Mouse (Mus musculus) embryonic facial prominence, embryonic 14.5 days (tissue): Measurements from ENCODE around the gene Abcb11. TPM values are rescaled to one million over a fixed set of nuclear protein-coding genes. Genes with fewer than 3 reads are reported as not detected.

ENCODE experiments used
- ATAC-seq: fragments of 200-750 bp; cut with Nextera tagmentation; 2 replicates; pipeline ENCODE4 v1.8.0; 2017; ENCODE audit warnings: low read depth, moderate number of reproducible peaks, moderate TSS enrichment
- DNase-seq: peaks from one replicate; pipeline ENCODE4 v3.0.0-alpha.2; 2015; ENCODE audit warnings: low spot score
- H3K27ac ChIP-seq: fragments of 300-500 bp; sonication (generic); replicated peaks from 2 replicates; pipeline ENCODE4 v1.5.1; 2014; ENCODE audit warnings: low read depth, mild to moderate bottlenecking, low read length, moderate library complexity
- H3K27me3 ChIP-seq: fragments of 300-500 bp; sonication (generic); replicated peaks from 2 replicates; pipeline ENCODE4 v1.6.1; 2014; ENCODE audit warnings: low read length; ENCODE audit not compliant: control insufficient read depth, insufficient read depth
- H3K36me3 ChIP-seq: fragments of 300-500 bp; sonication (generic); 2 replicates; pipeline ENCODE4 v1.6.1; 2014; ENCODE audit warnings: low read length, mixed read lengths; ENCODE audit not compliant: control insufficient read depth, insufficient read depth
- H3K4me1 ChIP-seq: fragments of 300-500 bp; sonication (generic); 2 replicates; pipeline ENCODE4 v1.6.1; 2014; ENCODE audit warnings: antibody characterized with exemption, low read length; ENCODE audit not compliant: control insufficient read depth, insufficient read depth
- H3K4me2 ChIP-seq: fragments of 300-500 bp; sonication (generic); 2 replicates; pipeline ENCODE4 v1.6.1; 2014; ENCODE audit warnings: low read depth, mild to moderate bottlenecking, low read length, moderate library complexity, mixed read lengths
- H3K4me3 ChIP-seq: fragments of 300-500 bp; sonication (generic); 2 replicates; pipeline ENCODE4 v1.5.1; 2014; ENCODE audit warnings: low read depth, mild to moderate bottlenecking, low read length
- H3K9ac ChIP-seq: fragments of 300-500 bp; sonication (generic); 2 replicates; pipeline ENCODE4 v1.6.1; 2014; ENCODE audit warnings: low read depth, mild to moderate bottlenecking, low read length, moderate library complexity, mixed read lengths
- H3K9me3 ChIP-seq: fragments of 300-500 bp; sonication (generic); 2 replicates; pipeline ENCODE4 v1.6.1; 2016; ENCODE audit warnings: low read length; ENCODE audit not compliant: control insufficient read depth
- WGBS: fragments of 180-500 bp; shearing (Covaris S2); extraction: QIAGEN DNeasy Blood & Tissue Kit; methylation state at CpG from one replicate; pipeline ENCODE4 v1.1.7; 2014; 5-methylcytosine and 5-hydroxymethylcytosine counted together
- polyA plus RNA-seq: library from polyadenylated mRNA; unstranded; fragments of >200 nt; fragmentation: Nextera tagmentation; extraction: Ambion mirVana; gene quantifications from 2 replicates; pipeline ENCODE4 v1.2.1, GENCODE M21; 2014

Gene Abcb11
- polyA plus RNA-seq, 1 experiment from 2014 or later, result not detected

DNA sequence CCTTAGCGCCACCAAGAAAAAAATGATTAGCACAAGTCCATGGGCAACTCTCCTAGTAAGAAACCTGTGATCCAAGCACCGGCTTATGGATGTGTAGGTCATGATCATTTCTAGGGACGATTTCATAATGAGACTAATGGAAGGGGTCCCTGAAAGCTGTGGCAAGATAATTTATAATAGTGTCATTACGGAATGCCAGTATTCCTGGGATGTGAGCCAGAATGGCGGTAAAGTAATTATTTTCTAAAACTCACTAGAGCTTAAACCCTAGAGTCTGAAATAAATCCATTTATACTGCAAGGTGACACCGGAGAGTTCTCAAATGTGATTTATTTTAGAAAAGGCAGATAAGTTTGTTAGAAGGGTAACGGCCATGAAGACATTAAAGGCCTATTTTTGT, 127.2 kb downstream of the Abcb11 start:
- Histone ChIP-seq H3K9me3 (no peaks in the 10 kb centered on the region), H3K4me3 (no peak overlapping the region), H3K27me3 (no peaks in the 10 kb centered on the region), H3K4me1 (no peaks in the 10 kb centered on the region), H3K27ac (no peak overlapping the region), H3K4me2 (no peak overlapping the region), H3K9ac (no peak overlapping the region), H3K36me3 (no peaks in the 10 kb centered on the region)
- peak; percentile 34 for DNase-seq
- ATAC-seq, result no peak
- 68% methylated on average over 7 of the region's 7 CpGs for WGBS

DNA sequence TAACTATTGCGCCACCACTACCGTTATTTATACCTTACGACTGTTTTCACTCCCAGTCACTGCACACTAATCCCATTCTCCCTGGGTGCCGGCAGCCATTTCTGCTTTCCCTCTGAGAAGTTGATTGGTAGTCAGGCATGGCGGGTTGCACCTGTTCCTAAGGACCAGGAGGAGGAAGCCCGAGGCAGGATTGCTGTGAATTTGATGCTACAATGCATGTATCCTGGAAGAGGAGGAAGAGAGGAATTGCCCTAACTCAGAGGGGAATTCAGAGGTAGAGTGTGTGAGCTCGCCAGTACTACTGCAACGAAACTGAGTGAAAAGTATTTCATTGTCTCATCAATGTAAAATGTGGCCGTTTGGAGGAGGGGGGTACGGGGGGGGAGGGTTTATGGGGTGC, 129.8 kb downstream of the Abcb11 start:
- ATAC-seq, result no peak
- Histone ChIP-seq H3K4me1 (no peaks in the 10 kb centered on the region), H3K27me3 (no peaks in the 10 kb centered on the region), H3K4me2 (no peak overlapping the region), H3K9me3 (no peaks in the 10 kb centered on the region), H3K4me3 (no peak overlapping the region), H3K9ac (no peak overlapping the region), H3K36me3 (no peaks in the 10 kb centered on the region), H3K27ac (no peak overlapping the region)
- 73% methylated on average over 10 of the region's 10 CpGs for WGBS
- DNase-seq, result no peak

DNA sequence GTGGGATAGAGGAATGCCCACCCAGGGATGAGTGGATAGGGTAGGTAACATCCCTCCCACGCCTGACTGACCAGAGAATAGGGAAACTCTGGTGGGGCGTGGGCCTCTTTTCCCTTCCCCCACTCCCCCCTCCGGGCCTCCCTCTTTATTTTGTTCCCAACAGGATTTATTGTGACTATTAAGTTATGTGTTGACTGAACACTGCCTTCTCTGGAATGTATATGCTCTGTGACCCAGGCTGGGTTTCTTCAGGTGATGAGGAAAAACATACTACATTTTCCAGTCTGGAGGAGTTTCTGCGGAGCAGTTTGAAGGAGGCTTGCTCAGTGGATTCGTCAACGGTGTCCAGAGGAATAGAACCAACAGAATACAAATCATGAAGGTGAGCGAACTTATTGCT, 131.6 kb downstream of the Abcb11 start, which contains the start of gene G6pc2:
Gene G6pc2 (plus strand): TSS at position 301 of the 400 bp plus-strand sequence.
- Histone ChIP-seq H3K4me3 (no peak within 1 kb of the TSS), H3K4me2 (no peak within 1 kb of the TSS), H3K4me1 (0 out of 2 replicates have a peak, but pooled peaks cover 4% of the 10 kb centered on the region), H3K9ac (no peak within 1 kb of the TSS), H3K9me3 (no peaks in the 10 kb centered on the region), H3K36me3 (no peaks in the 10 kb centered on the region), H3K27me3 (no peaks in the 10 kb centered on the region), H3K27ac (no peak within 1 kb of the TSS)
- 73% methylated on average over 7 of the region's 7 CpGs for WGBS
- DNase-seq, result no peak
- ATAC-seq, result no peak

DNA sequence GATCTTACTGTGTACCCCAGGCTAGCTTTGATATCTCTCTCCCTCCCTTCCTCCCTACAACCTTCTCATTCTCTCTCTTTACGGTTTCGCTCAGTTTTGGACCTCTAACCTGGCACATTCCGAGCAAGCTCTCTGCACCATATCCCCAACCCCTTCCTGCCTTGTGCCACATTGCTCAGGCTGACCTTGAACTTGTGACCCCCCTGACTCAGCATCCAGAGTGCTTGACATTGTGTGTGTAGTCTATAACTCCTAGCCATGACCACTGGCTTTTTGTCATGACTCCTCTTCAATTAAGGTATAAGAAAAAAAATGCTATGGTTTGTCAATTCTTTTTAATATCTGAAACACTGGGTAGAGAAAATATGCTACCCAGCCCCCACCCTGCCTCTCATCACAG, 132.7 kb downstream of the Abcb11 start:
- Histone ChIP-seq H3K4me3 (no peak overlapping the region), H3K36me3 (no peaks in the 10 kb centered on the region), H3K9me3 (no peaks in the 10 kb centered on the region), H3K27ac (no peak overlapping the region), H3K4me2 (no peak overlapping the region), H3K4me1 (peaks cover 12% of the 10 kb centered on the region; the same call in 1 of the 2 replicates), H3K27me3 (no peaks in the 10 kb centered on the region), H3K9ac (no peak overlapping the region)
- WGBS, result 86% methylated on average over 3 of the region's 3 CpGs
- DNase-seq (no peak), ATAC-seq (no peak)

DNA sequence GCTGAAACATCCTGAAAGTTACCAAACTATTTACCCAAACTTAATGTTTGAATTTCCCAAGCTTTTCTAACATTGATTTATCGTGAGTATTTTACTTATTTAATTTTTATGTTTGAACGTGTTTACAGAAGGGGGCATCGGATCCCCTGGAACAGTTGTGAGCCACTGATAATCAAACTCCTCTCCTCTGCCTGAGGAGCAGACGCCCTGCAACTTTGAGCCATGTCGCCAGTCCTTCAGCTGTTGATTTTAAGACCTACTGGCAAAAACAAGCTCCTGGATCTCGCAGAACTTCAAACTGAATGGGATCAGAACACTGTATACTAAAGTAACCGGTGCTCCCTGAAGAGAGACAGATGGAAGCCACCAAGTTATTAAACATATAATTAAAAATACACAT, 135.9 kb downstream of the Abcb11 start:
- peak overlapping the region; percentile 52 for H3K4me2 ChIP-seq
- H3K9me3 ChIP-seq, result no peaks in the 10 kb centered on the region
- peaks cover 14% of the 10 kb centered on the region; the same call in 1 of the 2 replicates for H3K4me1 ChIP-seq
- H3K27ac ChIP-seq, result no peak overlapping the region
- DNase-seq, result peak; percentile 13
- peak overlapping the region; percentile 51 for H3K9ac ChIP-seq
- 18% methylated on average over 7 of the region's 7 CpGs for WGBS
- peaks cover 14% of the 10 kb centered on the region for H3K36me3 ChIP-seq
- ATAC-seq, result no peak
- no peaks in the 10 kb centered on the region for H3K27me3 ChIP-seq
- peak overlapping the region; percentile 89 for H3K4me3 ChIP-seq

DNA sequence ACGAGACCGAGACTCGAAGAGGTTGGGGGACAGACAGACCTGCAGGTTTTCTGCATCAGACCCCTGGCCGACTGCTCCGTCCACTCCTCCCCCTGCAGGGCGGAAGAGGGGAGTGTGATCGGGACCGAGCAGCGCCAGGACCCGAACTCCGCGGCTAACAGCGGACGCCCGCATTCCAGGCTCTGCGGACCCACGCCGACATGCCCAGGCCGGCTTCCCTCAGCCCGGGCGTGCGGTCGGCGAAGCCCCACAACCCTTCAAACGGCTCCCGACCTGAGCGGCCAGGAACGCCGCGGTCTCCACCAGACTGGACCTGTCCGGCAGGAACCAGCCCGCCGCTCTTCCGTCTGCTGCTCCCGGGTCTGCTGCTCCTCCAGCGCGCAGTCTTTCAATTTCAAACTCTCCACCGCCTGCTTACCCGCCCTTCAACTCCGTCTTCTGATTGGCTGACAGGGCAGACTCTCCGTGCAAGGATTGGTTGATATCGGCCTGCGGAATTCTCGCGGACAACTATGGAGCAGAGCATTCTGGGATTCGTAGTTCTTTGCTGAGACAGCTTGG, 136.5 kb downstream of the Abcb11 start, which contains the start of gene Spc25:
Gene Spc25 (minus strand): TSS at position 404 of the 561 bp plus-strand sequence.
- no peaks in the 10 kb centered on the region for H3K27me3 ChIP-seq
- peak within 1 kb of the TSS; percentile 85 for H3K9ac ChIP-seq
- peak within 1 kb of the TSS; percentile 89 for H3K4me3 ChIP-seq
- H3K9me3 ChIP-seq, result no peaks in the 10 kb centered on the region
- peaks cover 20% of the 10 kb centered on the region for H3K36me3 ChIP-seq
- H3K4me1 ChIP-seq, result peaks cover 14% of the 10 kb centered on the region; the same call in 1 of the 2 replicates
- peak within 1 kb of the TSS; percentile 55; the same call in 1 of the 2 replicates for H3K27ac ChIP-seq
- ATAC-seq (peak; percentile 99), DNase-seq (peak; percentile 98)
- H3K4me2 ChIP-seq, result peak within 1 kb of the TSS; percentile 77
- under 1% methylated on average over 31 of the region's 46 CpGs for WGBS

DNA sequence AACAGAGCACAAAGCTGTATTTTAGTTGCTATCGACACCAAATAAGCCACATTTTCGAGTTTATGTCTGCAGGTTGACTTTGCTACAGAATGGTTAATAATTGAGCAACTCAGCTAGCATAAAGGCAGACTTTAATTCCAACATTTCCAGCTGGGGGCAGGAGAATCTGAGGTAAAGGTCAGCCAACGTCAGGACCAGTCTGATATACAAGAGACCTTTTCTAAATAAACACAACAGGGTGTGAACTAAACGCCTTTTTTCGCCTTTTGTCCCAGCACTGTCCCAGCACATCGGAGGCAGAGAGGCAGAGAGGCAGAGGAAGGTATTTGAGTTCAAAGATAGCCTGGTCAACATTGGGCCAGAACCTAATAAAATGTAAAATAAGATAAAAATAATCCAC, 137.2 kb downstream of the Abcb11 start:
- Histone ChIP-seq H3K9ac (peak overlapping the region; percentile 85), H3K4me1 (peaks cover 14% of the 10 kb centered on the region; the same call in 1 of the 2 replicates), H3K4me3 (peak overlapping the region; percentile 89), H3K27me3 (no peaks in the 10 kb centered on the region), H3K36me3 (peaks cover 22% of the 10 kb centered on the region), H3K27ac (no peak overlapping the region), H3K4me2 (peak overlapping the region; percentile 77), H3K9me3 (no peaks in the 10 kb centered on the region)
- ATAC-seq, result no peak
- 22% methylated on average over 6 of the region's 6 CpGs for WGBS
- no peak for DNase-seq

DNA sequence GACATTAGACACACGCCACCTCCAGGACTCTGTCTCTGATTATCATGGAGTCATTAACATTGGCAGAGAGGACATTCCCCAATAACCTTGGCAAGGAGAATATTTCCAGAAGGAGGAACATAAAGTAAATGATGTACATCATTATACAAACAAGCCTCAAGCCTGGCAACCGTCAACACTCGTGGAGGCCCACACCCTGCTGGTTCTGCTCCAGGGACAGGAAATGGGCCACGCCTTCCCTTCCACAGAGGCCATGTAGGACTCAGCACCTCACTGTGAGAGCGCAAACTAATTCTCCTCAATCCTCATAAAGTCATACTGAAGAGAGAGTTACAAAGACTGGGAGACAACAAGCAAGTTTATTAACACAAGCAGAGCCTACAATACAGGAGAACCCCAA, 148.9 kb downstream of the Abcb11 start:
- no peaks in the 10 kb centered on the region for H3K4me1 ChIP-seq
- no peak for ATAC-seq

DNA sequence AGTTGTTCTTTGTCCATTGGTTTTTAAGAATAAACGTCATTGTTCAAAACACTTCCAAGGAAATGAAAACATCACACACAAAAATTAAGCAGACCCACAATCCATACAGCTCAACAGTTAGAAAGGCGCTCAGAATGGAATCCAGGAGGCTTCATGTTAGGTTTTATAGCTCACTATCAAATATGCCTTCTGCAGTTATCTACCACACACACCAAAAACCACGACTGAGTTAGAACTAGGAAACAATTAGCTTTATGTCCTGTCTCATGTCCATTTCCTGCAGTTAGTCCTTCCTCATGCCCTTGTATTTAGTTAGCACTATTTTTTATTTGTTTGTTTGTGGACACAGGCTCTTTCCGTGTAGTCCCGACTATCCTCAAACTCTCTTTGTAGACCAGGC, 151.4 kb downstream of the Abcb11 start:
- no peak for DNase-seq
- H3K4me2 ChIP-seq, result no peak overlapping the region
- no peak for ATAC-seq
- WGBS, result 87% methylated on average over 5 of the region's 5 CpGs
- H3K4me3 ChIP-seq, result no peak overlapping the region
- no peaks in the 10 kb centered on the region for H3K27me3 ChIP-seq
- H3K4me1 ChIP-seq, result no peaks in the 10 kb centered on the region
- H3K9me3 ChIP-seq, result no peaks in the 10 kb centered on the region
- H3K36me3 ChIP-seq, result peaks cover 32% of the 10 kb centered on the region
- no peak overlapping the region for H3K27ac ChIP-seq
- no peak overlapping the region for H3K9ac ChIP-seq

More for the DNA sequence above, 148.9 kb downstream of the Abcb11 start:
- WGBS, result 88% methylated on average over 5 of the region's 5 CpGs
- no peak overlapping the region for H3K9ac ChIP-seq
- no peaks in the 10 kb centered on the region for H3K27me3 ChIP-seq
- H3K27ac ChIP-seq, result no peak overlapping the region
- no peak for DNase-seq
- no peak overlapping the region for H3K4me3 ChIP-seq
- no peak overlapping the region for H3K4me2 ChIP-seq
- no peaks in the 10 kb centered on the region for H3K9me3 ChIP-seq
- peaks cover 46% of the 10 kb centered on the region for H3K36me3 ChIP-seq
